Mouse (Mus musculus): ENCODE results near the gene Kcnc4. TPM values are rescaled to one million over a fixed set of nuclear protein-coding genes. Genes with fewer than 3 reads are reported as not detected.

Gene Kcnc4
- polyA plus RNA-seq, 1 experiment: 0.14 TPM

DNA sequence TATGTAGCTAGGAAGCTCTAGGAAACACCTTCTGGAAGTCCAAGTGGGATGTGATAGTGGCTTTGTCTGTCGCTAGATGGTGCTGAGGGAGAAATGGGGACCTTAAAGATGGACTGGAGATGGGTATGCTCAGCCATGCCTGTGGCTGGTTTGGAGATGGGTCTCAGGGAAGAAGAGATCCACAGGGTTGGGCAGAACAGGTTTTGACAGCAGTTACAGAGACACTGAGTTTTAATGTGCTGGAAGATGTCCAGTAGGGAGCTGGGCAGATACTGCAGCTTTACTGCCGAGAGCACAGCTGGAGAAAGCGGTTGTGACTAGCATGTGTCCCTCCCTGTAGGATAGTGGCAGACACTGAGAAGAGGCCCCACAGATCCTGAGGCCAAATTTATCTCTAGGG, 21.3 kb upstream of the Kcnc4 start:
- TF ChIP-seq POLR2A (IDR thresholded peaks at IDR 0.05; ENCODE audit: low read depth, low read length): no peak
- no peak for TF ChIP-seq CTCF (IDR thresholded peaks at IDR 0.05; ENCODE audit: extremely low read depth, insufficient read depth, insufficient read length, insufficient replicate concordance)
- no peak for DNase-seq (ENCODE audit: low read depth in 1 of 2, low spot score in 2 of 2)
- Histone ChIP-seq H3K4me1 (ENCODE audit: control insufficient read depth, insufficient read depth, insufficient read length) (no peaks in the 10 kb centered on the region), H3K36me3 (ENCODE audit: control insufficient read depth, insufficient read depth, low read length) (no peaks in the 10 kb centered on the region), H3K27me3 (ENCODE audit: control insufficient read depth, insufficient read depth, low read length) (no peaks in the 10 kb centered on the region), H3K27ac (ENCODE audit: insufficient read depth, low read length) (no peak overlapping the region), H3K4me3 (ENCODE audit: extremely low read depth, insufficient read depth, insufficient read length) (no peak overlapping the region)
- 31% methylated on average over 3 of the region's 3 CpGs for WGBS

DNA sequence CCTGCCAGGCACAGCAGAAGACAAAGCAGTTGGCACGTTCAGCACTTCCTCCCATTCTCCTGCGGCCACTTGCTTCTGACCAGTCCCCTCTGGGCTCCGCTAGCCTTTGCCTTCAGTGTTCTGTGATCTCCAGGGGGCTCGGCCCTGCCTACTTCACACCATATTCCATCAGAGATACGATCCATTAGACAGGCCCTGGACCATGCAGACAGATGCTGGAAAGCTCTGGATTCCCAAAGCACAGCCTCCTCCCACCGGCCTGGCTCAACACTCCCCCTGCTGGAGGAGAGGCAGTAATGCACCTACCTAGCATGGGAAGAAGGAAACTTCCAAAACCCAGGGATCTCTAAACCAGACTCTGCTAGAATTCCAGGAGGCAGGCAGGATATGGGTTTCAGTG, 12.8 kb upstream of the Kcnc4 start:
- Histone ChIP-seq H3K4me3 (ENCODE audit: extremely low read depth, insufficient read depth, insufficient read length) (no peak overlapping the region), H3K27me3 (ENCODE audit: control insufficient read depth, insufficient read depth, low read length) (no peaks in the 10 kb centered on the region), H3K4me1 (ENCODE audit: control insufficient read depth, insufficient read depth, insufficient read length) (no peaks in the 10 kb centered on the region), H3K36me3 (ENCODE audit: control insufficient read depth, insufficient read depth, low read length) (no peaks in the 10 kb centered on the region), H3K27ac (ENCODE audit: insufficient read depth, low read length) (no peak overlapping the region)
- DNase-seq (ENCODE audit: low read depth in 1 of 2, low spot score in 2 of 2): no peak
- WGBS: 34% methylated on average over 6 of the region's 6 CpGs
- TF ChIP-seq POLR2A (IDR thresholded peaks at IDR 0.05; ENCODE audit: low read depth, low read length) (no peak), CTCF (IDR thresholded peaks at IDR 0.05; ENCODE audit: extremely low read depth, insufficient read depth, insufficient read length, insufficient replicate concordance) (peak; percentile 85; the same call in 1 of the 2 replicates)

DNA sequence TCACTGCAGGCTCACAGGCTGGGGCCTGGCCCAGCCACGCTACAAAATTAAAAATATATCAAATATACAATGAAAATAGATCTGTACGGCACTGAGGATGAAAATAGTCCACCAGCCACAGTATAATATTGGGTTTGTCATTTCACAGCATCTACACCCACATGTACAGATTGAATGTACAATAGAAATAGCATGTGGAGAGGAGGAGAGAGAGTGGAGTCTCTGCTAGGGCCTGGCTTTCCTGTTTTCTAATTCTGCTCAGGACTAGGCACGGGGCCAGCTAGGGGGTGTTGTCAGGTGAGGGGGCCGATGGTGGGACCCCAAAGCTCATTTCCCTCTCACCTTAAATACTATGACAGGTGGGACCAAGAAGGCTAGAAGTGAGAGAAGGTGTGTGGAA, 9.7 kb upstream of the Kcnc4 start:
- H3K27ac ChIP-seq (ENCODE audit: insufficient read depth, low read length): no peak overlapping the region
- H3K27me3 ChIP-seq (ENCODE audit: control insufficient read depth, insufficient read depth, low read length): no peaks in the 10 kb centered on the region
- H3K4me1 ChIP-seq (ENCODE audit: control insufficient read depth, insufficient read depth, insufficient read length): no peaks in the 10 kb centered on the region
- DNase-seq (ENCODE audit: low read depth in 1 of 2, low spot score in 2 of 2): no peak
- 78% methylated on average over 4 of the region's 4 CpGs for WGBS
- TF ChIP-seq POLR2A (IDR thresholded peaks at IDR 0.05; ENCODE audit: low read depth, low read length): no peak
- no peak for TF ChIP-seq CTCF (IDR thresholded peaks at IDR 0.05; ENCODE audit: extremely low read depth, insufficient read depth, insufficient read length, insufficient replicate concordance)
- no peak overlapping the region for H3K4me3 ChIP-seq (ENCODE audit: extremely low read depth, insufficient read depth, insufficient read length)
- no peaks in the 10 kb centered on the region for H3K36me3 ChIP-seq (ENCODE audit: control insufficient read depth, insufficient read depth, low read length)

DNA sequence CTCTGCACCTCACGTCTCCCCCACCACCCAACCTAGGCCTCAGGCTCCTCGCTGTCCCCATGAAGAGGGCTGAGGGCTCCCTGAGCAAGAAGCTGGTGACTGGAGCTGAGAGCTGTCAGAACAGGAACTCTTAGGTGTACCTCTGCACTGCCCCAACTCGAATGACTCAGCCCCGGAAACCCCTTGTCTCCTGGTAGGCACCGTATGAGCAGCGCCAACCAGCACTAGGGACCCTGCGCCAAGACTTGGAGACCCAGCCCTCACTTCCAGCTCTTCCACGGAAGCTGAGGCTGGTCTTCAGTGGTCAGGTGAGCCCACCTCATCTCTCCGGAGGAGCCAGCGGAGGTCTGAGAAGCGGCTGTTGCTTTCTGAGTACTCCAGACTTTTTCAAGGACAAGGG, 8.8 kb upstream of the Kcnc4 start:
- Histone ChIP-seq H3K4me3 (ENCODE audit: extremely low read depth, insufficient read depth, insufficient read length) (no peak overlapping the region), H3K27ac (ENCODE audit: insufficient read depth, low read length) (no peak overlapping the region), H3K27me3 (ENCODE audit: control insufficient read depth, insufficient read depth, low read length) (no peaks in the 10 kb centered on the region), H3K36me3 (ENCODE audit: control insufficient read depth, insufficient read depth, low read length) (no peaks in the 10 kb centered on the region), H3K4me1 (ENCODE audit: control insufficient read depth, insufficient read depth, insufficient read length) (no peaks in the 10 kb centered on the region)
- WGBS: 67% methylated on average over 11 of the region's 11 CpGs
- no peak for TF ChIP-seq CTCF (IDR thresholded peaks at IDR 0.05; ENCODE audit: extremely low read depth, insufficient read depth, insufficient read length, insufficient replicate concordance)
- TF ChIP-seq POLR2A (IDR thresholded peaks at IDR 0.05; ENCODE audit: low read depth, low read length): no peak
- no peak for DNase-seq (ENCODE audit: low read depth in 1 of 2, low spot score in 2 of 2)

DNA sequence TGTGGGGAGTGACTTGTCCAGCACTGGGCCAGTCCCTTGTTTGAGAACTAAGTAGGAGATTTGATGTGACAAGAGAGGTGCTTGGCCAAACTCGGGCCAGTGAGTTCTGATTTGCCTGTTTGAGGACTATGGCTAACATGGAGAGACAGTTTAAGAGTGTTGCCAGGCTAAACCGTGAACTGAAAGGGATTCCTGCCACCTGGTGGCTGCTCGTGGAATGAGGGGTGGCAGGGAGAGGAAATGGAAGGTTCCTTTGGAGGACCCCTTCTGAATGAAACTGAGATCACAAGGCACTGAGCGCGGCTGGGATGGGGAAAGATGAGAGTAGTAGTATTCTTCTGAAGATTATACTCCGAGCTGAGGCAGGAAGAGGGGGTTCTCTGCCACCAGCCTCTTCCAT, 7.2 kb upstream of the Kcnc4 start:
- Histone ChIP-seq H3K4me1 (ENCODE audit: control insufficient read depth, insufficient read depth, insufficient read length) (no peaks in the 10 kb centered on the region), H3K4me3 (ENCODE audit: extremely low read depth, insufficient read depth, insufficient read length) (no peak overlapping the region), H3K27me3 (ENCODE audit: control insufficient read depth, insufficient read depth, low read length) (no peaks in the 10 kb centered on the region), H3K36me3 (ENCODE audit: control insufficient read depth, insufficient read depth, low read length) (no peaks in the 10 kb centered on the region), H3K27ac (ENCODE audit: insufficient read depth, low read length) (no peak overlapping the region)
- TF ChIP-seq CTCF (IDR thresholded peaks at IDR 0.05; ENCODE audit: extremely low read depth, insufficient read depth, insufficient read length, insufficient replicate concordance) (peak; percentile 61; the same call in 1 of the 2 replicates), POLR2A (IDR thresholded peaks at IDR 0.05; ENCODE audit: low read depth, low read length) (no peak)
- peak in 1 of 2 experiments; percentile 41 for DNase-seq (ENCODE audit: low read depth in 1 of 2, low spot score in 2 of 2)
- WGBS: 4% methylated on average over 6 of the region's 6 CpGs

DNA sequence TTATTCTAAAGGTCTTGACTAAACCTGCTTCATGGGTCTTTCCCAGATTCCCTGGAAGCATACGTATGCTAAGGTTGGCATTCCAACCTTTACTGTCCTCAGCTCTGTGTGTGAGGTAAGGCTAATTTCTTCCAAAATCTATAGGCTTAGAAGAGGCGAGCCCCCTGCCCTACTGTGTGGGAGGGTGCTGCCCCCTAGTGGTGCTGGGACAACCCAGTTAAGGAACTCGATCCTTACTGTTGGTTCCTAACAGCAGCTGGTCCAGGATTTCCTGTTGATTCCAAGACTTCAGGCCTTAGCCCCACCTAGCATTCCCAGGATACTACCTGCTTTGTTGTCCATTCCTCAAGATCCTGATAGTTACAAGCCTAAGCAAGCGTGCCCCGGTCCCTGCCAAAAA, 2.8 kb upstream of the Kcnc4 start:
- Histone ChIP-seq H3K4me1 (ENCODE audit: control insufficient read depth, insufficient read depth, insufficient read length) (no peaks in the 10 kb centered on the region; the same call in 1 of the 2 replicates), H3K4me3 (ENCODE audit: extremely low read depth, insufficient read depth, insufficient read length) (no peak overlapping the region), H3K27me3 (ENCODE audit: control insufficient read depth, insufficient read depth, low read length) (peaks cover 24% of the 10 kb centered on the region), H3K36me3 (ENCODE audit: control insufficient read depth, insufficient read depth, low read length) (no peaks in the 10 kb centered on the region), H3K27ac (ENCODE audit: insufficient read depth, low read length) (no peak overlapping the region)
- WGBS: 24% methylated on average over 5 of the region's 5 CpGs
- TF ChIP-seq POLR2A (IDR thresholded peaks at IDR 0.05; ENCODE audit: low read depth, low read length) (no peak), CTCF (IDR thresholded peaks at IDR 0.05; ENCODE audit: extremely low read depth, insufficient read depth, insufficient read length, insufficient replicate concordance) (peak; percentile 71; the same call in 1 of the 2 replicates)
- peak in 1 of 2 experiments; percentile 46 for DNase-seq (ENCODE audit: low read depth in 1 of 2, low spot score in 2 of 2)

DNA sequence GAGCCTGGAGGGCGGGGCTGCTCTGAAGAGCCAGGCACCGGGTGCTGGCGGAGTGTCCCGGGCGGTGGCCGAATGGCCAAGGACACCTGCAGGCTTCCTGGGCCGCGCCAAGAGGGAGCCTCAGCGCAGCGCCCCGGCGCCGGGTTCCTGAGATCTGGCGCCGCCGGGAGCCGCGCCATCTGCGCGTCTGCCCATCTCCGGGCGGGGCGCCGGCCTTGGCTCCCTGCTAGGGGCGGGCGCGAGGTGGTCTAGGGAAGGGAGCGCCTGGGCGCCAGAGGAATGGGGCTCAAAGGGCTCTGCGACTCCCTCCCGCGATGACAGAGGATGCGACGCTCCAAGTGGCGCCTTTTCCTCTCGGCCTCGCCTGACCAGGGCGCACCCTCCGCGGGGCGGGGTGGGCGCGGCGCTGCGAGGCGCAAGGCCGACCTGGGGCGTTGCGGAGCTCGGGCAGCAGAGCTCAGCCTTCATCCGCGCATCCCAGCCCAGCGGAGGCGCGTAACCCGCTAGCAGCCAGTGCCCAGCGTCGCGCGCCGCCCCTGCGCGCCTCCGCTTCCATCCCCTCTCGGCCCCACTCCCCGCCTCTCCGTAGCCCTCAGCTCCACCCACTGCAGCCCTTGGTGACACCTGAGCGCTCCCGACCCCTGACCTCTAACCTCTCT, 550 bp upstream of the Kcnc4 start:
- no peak for DNase-seq (ENCODE audit: low read depth in 1 of 2, low spot score in 2 of 2)
- Histone ChIP-seq H3K27ac (ENCODE audit: insufficient read depth, low read length) (no peak overlapping the region), H3K4me3 (ENCODE audit: extremely low read depth, insufficient read depth, insufficient read length) (no peak overlapping the region), H3K4me1 (ENCODE audit: control insufficient read depth, insufficient read depth, insufficient read length) (no peaks in the 10 kb centered on the region; the same call in 1 of the 2 replicates), H3K27me3 (ENCODE audit: control insufficient read depth, insufficient read depth, low read length) (peaks cover 26% of the 10 kb centered on the region), H3K36me3 (ENCODE audit: control insufficient read depth, insufficient read depth, low read length) (no peaks in the 10 kb centered on the region)
- no peak for TF ChIP-seq POLR2A (IDR thresholded peaks at IDR 0.05; ENCODE audit: low read depth, low read length)
- no peak for TF ChIP-seq CTCF (IDR thresholded peaks at IDR 0.05; ENCODE audit: extremely low read depth, insufficient read depth, insufficient read length, insufficient replicate concordance)
- 2% methylated on average over 62 of the region's 69 CpGs for WGBS

All from spleen, adult 2 months (tissue).